Mouse (Mus musculus) frontal cortex, adult 2 months (tissue): ENCODE measurements around the gene Tas2r120. TPM values are rescaled to one million over a fixed set of nuclear protein-coding genes. Genes with fewer than 3 reads are reported as not detected.
A peak's percentile ranks its signal among the peaks of the same experiment; 100 is the strongest.
"Not testable (repeated sequence)": the region's sequence is repeated elsewhere in the genome, so short reads cannot be mapped to it uniquely, and the experiment has no call there.

ENCODE experiments used
- DNase-seq, 2 experiments: peaks; one replicate each; pipeline ENCODE4 v3.0.0; 2022; ENCODE audit warnings: low spot score in 1 of 2; ENCODE audit errors: extremely low spot score in 1 of 2
- polyA plus RNA-seq: library from polyadenylated mRNA; depleted of rRNA; stranded (reverse); fragments of >200 nt; gene quantifications from 2 replicates; pipeline ENCODE4 v1.2.3, GENCODE M21; 2012; rRNA removed

The Tas2r120 gene
- polyA plus RNA-seq = not detected in 2 replicates

DNA sequence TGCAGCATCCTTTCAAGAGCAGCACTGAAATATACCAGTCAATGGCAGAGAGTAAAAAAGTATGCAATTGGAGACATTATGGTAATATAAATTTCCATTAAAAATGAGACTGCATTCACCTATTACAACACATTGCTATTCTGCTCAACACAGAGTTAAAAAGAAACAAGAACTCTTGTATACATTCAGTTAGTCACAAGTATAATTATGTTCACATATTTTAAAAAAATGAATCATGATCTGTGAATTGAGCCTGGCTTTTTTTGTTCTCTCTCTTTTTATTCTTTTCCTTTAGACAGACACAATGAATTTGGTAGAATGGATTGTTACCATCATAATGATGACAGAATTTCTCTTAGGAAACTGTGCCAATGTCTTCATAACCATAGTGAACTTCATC lies at the start of gene Tas2r120:
Gene Tas2r120, plus strand, starts transcription at position 301 of the 400 bp plus-strand sequence.
- no peak for DNase-seq

DNA sequence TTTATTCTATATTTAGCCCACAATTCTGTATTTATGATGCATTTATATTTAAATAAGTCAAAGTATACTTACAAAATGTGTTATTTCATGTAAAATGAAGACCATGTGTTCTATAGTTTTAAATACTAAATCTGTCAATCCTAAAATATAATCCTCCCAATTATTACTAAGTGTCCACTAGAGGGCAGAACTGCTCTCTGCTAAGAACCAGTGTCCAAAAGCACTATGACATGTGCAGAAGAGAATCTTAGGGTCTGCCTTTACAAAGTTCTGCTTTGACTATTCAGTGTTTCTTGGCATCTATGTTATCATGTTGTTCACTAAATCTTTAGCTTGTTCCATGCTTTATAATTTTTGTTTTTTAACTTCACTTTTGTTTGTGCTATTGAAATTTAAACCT lies 7.4 kb upstream of the Tas2r120 start:
- DNase-seq = peak in 1 of 2 experiments; percentile 2

DNA sequence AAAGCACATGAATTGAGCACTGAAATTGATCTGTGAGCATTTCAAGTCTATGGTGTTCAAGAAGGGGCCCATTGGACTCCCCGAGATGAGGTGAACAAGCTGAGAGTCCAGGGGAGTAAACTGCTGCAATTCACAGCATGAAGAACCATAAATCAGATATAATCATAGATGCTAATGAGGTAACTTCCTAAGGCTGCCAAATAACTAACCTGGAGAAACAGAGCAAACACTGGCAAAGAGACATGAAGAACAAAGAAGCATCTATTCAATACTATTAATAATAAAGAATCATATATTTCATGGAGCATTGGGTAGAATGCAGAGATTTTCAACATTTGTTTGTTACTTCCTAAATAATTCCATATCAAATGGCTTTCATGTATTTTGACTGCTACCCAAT lies 5.3 kb upstream of the Tas2r120 start, which contains the start of gene A630073D07Rik:
Gene A630073D07Rik, minus strand, starts transcription at position 101 of the 400 bp plus-strand sequence.
- DNase-seq = no peak

DNA sequence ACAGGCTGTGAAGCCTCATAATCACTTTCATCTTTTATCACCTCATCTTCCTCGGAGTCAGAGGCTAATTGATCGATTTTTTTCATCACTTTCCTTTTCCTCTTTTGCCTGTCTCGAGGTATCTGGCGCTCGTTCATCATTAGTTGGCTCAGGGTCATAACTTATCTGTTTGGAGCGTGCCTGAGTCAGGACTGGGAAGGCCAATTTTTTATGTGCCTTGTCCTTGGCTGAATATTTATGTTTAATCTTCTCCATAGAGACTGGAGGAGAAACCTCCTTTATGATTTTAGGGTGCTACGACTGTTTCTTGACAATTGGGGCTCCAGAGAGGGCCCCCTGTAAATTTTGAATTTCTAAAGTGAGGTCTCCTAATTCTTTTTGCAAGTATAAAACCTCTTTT lies 34.8 kb downstream of the Tas2r120 start:
- not testable (repeated sequence) for DNase-seq

DNA sequence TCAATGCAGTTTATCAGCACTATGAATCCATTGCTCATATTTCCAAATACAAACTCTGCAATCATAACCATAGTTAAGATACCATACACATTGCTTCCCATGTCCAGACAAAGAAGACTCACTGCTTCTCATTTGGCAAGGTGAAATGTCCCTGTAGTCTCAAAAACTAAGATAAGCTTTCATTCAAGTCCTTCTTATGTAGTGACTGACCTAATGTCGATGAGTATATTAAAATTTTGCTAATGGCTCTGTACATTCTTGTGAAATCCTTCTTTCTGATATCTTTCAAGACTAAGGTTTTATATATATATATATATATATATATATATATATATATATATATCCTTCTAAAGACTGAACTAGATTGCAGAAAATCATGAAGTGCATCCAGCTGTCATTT lies 44.2 kb downstream of the Tas2r120 start, which contains the start of gene Tas2r121:
Gene Tas2r121, minus strand, starts transcription at position 101 of the 400 bp plus-strand sequence.
- DNase-seq = no peak

Other genes with a start within 250 kb of the Tas2r120 start
- not detected in 2 replicates for gene Prh1, start 87.1 kb upstream of the Tas2r120 start, polyA plus RNA-seq
- gene Prp2, start 61.0 kb upstream of the Tas2r120 start, polyA plus RNA-seq = not detected in 2 replicates
- not detected in 2 replicates for gene A630073D07Rik, start 5.4 kb upstream of the Tas2r120 start, polyA plus RNA-seq
- not detected in 2 replicates for gene Tas2r121, start 44.1 kb downstream of the Tas2r120 start, polyA plus RNA-seq
- gene Tas2r122, start 55.0 kb downstream of the Tas2r120 start, polyA plus RNA-seq = not detected in 2 replicates
- gene Tas2r115, start 81.1 kb downstream of the Tas2r120 start, polyA plus RNA-seq = not detected in 2 replicates
- gene Tas2r124, start 97.8 kb downstream of the Tas2r120 start, polyA plus RNA-seq = not detected in 2 replicates
- gene Tas2r102, start 105.2 kb downstream of the Tas2r120 start, polyA plus RNA-seq = not detected in 2 replicates
- gene Tas2r136, start 121.2 kb downstream of the Tas2r120 start, polyA plus RNA-seq = not detected in 2 replicates
- gene Tas2r117, start 145.9 kb downstream of the Tas2r120 start, polyA plus RNA-seq = not detected in 2 replicates
- not detected in 2 replicates for gene Tas2r123, start 190.2 kb downstream of the Tas2r120 start, polyA plus RNA-seq
- not detected in 2 replicates for gene Tas2r116, start 198.5 kb downstream of the Tas2r120 start, polyA plus RNA-seq
- not detected in 2 replicates for gene Tas2r110, start 211.1 kb downstream of the Tas2r120 start, polyA plus RNA-seq
- gene Tas2r113, start 236.1 kb downstream of the Tas2r120 start, polyA plus RNA-seq = not detected in 2 replicates